Mouse (Mus musculus) small intestine, adult 2 months (tissue): ENCODE data around the gene Fgfrl1.

ENCODE experiments used
- CTCF ChIP-seq: fragments of 200-500 bp; IDR thresholded peaks from 2 replicates; pipeline ENCODE4 v1.5.1; 2012; ENCODE audit warnings: low read depth, mild to moderate bottlenecking, control low read depth, inconsistent platforms, low read length, moderate library complexity, mixed read lengths; ENCODE audit not compliant: insufficient replicate concordance, insufficient read length; ENCODE audit errors: extremely low read depth
- POLR2A ChIP-seq: fragments of 200-500 bp; IDR thresholded peaks from 2 replicates; pipeline ENCODE4 v1.6.1; 2012; ENCODE audit warnings: low read depth, mild to moderate bottlenecking, control low read depth, inconsistent platforms, low read length, moderate library complexity

GRCm38 (mm10) chr5:108657406-108657805 lies 34.8 kb upstream of the Fgfrl1 start:
- TF ChIP-seq CTCF (no peak), POLR2A (no peak)
